Mouse (Mus musculus): ENCODE measurements around the gene Sec61a2.

Gene Sec61a2

DNA sequence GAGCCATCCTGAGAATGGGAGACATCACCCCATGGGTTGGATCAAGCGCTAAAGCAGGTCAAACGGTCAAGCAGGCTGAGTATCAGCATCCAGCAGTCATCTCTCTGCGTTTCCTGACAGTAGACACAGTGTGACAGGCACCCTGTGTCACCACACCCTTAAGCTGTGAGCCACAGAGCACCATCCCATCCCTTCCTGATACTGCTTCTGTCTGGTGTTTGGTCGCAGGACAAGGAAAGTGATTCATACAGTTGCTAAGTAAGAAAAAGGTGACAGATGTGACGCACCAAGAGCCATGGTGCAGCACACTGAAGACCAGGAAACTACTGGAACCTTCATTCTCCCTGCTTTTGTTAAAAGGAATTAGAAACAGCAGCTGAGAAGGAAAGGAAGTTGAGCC, 6.4 kb downstream of the Sec61a2 start:
- DNase-seq (ENCODE audit: low read depth, low spot score) = no peak

DNA sequence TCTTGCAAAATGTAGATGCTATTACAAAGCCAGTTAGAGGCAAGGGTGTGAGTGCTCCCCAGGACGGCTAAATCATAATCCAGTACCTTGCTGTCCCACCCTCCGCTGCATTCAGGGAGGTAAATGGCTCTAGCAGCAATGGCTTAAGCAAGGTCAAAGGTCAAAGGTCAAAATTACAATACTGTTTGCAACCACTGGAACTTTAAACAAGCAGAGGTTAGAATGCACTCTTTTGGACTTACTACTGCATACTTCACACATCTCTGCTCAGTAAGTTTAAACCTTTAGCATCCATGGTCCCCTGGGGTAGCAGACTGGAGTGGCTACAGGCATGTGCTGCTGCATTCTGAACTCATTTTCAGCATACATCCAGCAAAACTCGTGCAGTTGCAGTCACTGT, 17.8 kb downstream of the Sec61a2 start:
- DNase-seq (ENCODE audit: low read depth, low spot score) = peak; percentile 69

DNA sequence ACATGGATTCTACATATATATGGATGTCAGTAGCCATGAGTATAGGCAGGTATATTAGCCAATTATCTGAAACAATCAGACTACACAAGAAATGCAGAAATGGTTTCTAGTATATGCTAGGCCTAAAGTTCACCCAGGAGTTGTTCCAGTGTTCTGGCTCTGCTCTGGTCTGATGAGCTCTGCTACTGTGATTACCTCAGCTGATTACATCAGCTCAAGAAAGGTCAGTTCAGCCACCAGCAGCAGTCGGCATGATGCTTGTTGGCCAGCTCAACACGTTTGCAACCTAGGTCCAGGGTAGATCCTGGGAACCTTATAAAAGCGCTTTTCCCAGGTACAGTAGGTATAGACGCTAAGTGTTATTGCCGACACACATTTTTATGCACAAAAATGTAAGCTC, 25.5 kb downstream of the Sec61a2 start:
- no peak for DNase-seq (ENCODE audit: low read depth, low spot score)

DNA sequence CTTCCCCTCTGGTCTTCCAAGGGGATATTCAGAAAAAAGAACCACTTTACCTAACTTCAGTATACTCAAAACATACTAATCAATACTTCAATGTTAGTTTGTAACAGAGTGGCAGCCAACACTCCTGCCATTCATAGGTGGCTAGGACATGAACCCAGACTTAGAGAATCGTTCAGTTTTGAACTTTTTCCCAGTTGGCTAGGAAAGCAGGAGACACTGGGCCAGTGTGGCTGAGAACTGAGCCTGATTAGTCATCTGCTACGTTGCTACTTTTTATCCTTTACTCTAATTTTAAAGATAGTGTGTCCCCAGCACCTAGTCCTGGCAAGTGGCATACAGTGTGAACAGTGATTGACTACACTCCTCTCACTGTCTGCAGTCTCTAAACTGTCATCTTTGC, 27.6 kb downstream of the Sec61a2 start:
- DNase-seq (ENCODE audit: low read depth, low spot score) = no peak

DNA sequence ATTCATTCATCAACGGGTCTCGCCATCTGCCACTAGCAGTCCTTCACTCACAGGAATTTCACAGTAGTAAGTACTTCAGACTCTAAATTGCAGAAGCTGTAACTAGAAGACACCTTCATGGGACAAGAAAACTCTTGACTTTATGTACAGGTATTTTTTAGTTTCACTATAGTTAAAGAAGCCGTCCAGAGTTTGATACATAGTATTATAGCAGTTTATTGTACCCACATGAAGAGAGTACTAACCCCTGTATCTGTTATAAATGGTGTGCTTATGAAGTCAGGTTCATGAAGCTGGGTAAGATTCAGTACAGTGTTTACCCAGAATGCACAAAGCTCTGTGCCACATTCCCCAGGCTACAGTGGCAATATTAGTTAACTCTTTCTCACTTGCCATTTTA, 32.4 kb downstream of the Sec61a2 start, which contains the start of gene Gm13199:
Gm13199 (minus strand) TSS at position 101 of the 400 bp plus-strand sequence.
- DNase-seq (ENCODE audit: low read depth, low spot score) = no peak

DNA sequence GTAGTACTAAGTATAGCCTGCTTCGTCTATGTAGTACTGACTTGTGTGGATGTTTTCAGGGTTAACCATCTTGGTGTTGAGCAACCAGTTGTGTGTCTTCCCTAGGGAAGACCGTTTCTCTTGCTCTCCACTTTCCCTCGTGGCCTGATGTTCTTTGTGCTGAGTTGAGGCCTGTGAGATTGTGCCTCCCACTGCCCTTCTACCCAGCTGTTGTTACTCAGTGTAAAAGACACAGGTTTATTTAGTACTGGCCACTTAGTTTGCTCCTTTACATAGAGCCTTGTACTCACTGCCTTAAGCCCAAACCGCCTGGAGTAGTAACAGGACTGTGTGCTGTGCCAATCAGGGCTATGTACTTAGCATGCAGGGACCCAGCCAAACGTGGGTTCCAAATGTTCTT, 43.4 kb downstream of the Sec61a2 start:
- DNase-seq (ENCODE audit: low read depth, low spot score) = no peak

DNA sequence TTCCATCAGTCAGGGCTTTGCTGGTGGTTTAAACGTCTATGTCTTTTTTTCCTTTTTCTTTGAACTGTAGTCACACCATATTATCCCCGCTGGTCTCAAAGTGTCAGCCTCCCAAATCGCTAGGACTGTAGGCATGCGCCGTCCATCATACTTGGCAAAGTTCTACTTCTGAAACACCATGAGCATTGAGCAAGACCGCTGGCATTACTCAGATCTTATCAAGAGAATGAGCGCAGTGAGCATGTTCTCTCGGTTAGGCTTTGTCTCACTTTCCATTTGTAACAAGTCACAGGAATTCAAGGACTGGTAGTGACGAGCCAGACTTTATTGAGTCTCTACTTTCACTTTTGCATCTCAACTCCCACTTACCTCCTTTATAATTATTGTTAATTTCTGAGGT, 44.1 kb downstream of the Sec61a2 start:
- no peak for DNase-seq (ENCODE audit: low read depth, low spot score)

DNA sequence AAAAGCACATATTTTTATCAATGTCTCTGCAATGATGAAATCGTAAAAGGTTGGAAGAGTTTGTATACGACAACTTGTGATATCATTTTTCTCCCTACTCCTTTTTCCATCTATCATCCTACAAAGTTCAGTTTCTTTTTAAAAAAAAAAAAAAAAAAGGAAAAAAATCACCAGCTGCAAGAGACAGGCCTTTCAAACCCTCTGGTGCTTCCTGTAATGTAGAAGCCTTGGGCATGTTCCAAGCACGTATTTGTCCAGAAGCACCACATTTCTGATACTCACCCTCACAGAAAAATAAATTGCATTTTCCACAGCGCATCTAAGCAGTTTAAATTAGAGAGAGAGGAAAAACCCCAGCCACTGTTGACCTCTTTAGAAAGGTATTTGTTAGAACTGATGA, 49.4 kb downstream of the Sec61a2 start:
- DNase-seq (ENCODE audit: low read depth, low spot score) = no peak

DNA sequence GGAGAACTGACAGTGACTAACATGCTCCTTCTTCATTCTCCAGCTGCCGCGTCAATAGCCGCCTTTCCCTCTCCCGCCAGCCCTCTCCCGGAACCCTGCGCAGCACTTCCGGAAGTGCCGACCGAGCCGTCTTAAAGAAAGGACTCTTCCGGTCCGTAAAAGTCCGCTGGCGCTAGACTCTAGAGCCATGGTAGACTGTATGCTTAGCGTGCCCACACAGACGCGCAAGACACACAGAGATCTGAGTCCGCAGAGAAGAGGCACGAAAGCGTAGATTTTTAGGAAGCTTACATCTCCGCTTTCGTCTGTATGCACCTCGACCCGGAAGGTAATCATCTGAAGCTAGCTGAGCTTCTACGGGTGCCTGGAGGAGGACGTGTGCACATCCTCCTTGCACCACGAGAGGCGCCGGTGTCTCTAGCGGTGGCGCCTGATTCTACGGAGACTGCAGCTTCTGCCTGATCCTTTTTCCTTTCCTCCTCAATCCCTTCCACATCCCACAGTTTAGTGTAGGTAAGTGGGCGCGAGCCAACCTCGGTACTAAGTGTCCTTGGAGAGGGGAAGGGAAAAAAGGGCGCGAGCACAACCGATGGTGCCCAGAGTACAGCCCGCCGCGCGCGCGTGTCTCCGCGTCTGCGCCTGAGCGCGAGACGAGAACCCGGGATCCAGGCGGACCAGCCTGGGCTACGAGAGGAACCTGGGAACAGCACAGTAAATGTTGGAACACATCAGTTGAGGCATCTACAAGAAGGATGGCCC, 50.2 kb downstream of the Sec61a2 start, which contains the start of the genes Nudt5 and Cdc123:
Nudt5 (plus strand) TSS at position 147 of the 759 bp plus-strand sequence.
Cdc123 (minus strand) TSS at position 292 of the 759 bp plus-strand sequence.
- DNase-seq (ENCODE audit: low read depth, low spot score) = peak; percentile 96

DNA sequence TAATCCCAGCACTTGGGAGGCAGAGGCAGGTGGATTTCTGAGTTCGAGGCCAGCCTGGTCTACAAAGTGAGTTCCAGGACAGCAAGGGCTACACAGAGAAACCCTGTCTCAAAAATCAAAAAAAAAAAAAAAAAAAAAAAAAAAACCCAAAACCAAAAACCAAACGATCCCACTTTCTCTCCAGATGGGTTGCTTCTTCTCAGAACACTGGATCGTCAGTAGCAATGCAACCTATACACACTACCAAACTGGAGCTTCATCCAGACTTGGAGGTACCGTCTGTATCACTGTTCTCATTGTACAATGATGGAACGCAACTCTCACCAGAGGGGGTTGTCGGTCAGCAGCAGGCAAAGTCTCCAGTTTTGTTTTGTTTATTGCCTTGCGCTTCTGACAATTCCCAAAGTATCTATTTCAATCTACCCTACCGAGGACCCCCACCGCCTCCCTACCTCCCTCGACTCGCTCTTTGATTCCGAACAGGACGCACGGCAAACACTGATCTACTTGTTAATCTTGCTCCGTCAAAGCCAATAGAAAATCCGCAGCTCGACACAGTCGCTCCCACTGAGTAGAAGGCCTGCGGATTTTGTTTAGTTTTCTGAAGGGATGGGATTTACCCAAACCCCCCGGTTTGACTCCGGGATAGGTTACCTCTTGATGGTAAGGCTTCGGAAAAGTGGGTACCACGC, 50.9 kb downstream of the Sec61a2 start:
- no peak for DNase-seq (ENCODE audit: low read depth, low spot score)

DNA sequence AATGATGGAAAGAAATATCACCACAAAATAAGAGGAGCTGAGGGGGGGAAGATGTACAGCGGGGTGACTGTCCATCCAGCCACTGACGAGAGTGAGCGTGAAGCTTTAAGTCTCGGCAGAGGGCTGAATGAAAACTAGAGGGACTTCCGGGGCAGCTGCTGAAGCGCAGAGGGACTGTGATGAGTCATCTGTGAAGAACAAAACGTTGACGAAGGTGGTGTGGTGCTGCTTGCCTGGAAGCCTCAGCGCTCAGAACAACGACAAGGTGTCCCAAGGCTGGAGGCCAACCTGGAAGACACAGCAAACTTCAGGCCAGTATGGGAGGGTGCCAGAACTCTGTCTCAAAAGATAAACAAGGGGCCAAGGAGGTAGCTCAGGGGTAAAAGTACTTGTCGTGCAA, 54.4 kb downstream of the Sec61a2 start:
- no peak for DNase-seq (ENCODE audit: low read depth, low spot score)

DNA sequence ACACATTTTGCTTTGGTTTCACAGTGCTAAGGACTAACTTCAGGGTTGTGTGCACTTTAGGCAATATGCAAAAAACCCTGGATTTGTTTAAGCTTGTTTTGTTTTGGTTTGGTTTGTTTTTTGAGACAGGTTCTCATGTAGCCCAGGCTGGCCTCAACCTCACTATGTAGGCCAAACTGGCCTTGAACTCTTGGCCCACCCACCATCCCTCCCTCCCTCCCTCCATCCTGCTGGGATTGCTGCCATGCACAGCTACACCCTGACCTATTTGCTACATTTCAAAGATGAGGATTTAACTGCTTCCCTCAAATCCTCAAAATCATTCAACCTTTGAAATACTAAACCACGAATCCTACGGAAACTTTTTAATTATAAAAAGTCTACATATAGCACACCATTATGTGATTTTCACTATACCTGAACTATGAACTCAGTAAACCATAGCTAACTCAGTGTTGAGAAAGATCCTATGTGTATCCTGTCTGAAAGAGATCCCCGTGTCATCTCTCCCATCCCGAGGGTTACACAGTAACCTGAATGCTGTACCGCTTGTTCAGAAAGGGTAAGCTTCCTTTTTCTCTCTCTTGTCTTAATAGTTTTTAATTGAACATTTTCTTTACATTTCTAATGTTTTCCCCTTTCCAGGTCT, 69.8 kb downstream of the Sec61a2 start:
- no peak for DNase-seq (ENCODE audit: low read depth, low spot score)

DNA sequence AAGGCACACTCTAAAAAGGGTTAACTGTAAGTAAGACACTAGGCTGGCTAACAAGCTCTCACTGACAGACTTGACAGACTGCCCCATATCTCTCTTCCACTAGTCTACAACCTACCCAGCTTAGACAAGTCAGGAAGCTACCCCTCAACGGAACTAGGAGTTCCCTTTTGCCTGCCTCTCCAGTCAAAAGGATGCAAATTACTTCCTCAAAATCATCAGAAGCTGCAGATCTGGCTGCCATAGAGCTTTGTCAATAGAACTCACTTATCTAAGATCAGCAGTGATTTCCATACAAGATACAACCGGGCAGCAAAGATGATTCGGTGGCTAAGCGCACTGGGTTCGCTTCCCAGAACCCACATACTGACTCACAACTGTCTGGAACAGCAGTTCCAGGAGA, 70.5 kb downstream of the Sec61a2 start:
- no peak for DNase-seq (ENCODE audit: low read depth, low spot score)

DNA sequence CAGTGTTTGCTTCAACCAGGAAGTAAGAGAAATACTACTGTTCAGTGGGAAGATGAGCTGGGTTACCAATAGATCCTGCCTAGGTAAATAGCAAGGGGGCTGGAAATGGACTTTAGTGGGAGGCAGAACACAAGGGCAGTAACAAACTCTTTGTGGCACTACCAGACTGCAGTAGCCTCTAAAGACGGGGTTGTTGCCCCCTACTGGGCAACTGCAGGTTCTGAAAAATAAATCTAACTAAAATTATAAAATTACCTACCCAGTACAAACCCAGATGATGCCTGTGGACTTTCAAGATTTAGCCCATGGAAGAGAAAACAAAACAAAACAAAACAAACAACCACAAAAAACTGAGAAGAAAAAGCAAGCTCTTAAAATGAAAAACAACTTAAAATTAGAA, 71.0 kb downstream of the Sec61a2 start:
- DNase-seq (ENCODE audit: low read depth, low spot score) = no peak

DNA sequence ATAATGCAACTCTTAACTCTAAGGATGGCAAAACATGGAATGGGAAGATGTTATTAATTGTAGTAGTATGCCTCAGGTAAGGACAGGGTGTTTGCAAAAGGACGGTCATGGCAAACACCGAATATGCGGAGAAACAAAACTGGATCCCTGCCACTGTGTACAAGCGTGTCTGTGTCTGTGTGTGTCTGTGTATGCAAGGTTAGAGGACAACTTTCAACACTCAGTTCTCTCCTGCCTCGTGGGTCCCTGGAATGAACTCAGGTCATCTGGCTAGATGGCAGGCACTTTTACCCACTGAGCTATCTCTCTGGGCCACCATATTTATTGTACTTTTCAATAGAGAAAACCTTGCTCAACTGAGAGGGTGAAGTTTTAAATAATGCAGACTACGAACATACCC, 72.8 kb downstream of the Sec61a2 start:
- no peak for DNase-seq (ENCODE audit: low read depth, low spot score)

DNA sequence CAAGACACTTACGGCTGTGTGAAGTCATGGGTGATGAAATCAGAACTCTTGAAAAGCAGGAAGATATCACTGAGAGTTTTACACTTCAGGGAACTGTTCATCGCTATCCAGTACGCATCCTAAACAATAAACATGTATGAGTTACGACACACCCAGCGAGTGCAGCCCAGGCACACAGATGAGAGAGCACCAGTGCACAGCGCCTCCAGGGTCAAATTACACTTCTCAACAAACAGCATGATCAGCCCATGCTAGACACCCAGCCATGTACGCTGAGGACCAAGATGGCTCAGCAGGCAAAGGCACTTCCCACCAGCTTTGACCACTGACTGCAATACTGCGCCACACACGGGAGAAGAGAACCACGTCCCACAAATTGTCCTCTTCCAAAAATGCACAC, 74.0 kb downstream of the Sec61a2 start:
- DNase-seq (ENCODE audit: low read depth, low spot score) = no peak
